Mouse (Mus musculus) retina, embryonic 14.5 days (tissue): ENCODE data around the gene Arid5b.
A peak's percentile ranks its signal among the peaks of the same experiment; 100 is the strongest.

Experiments
- DNase-seq: peaks from one replicate; pipeline ENCODE4 v3.0.0-alpha.2; 2015; ENCODE audit warnings: low spot score

Gene Arid5b

GRCm38 (mm10) chr10:68269789-68270188 lies 8.8 kb downstream of the Arid5b start:
- no peak for DNase-seq

GRCm38 (mm10) chr10:68268629-68269028 lies 9.9 kb downstream of the Arid5b start:
- DNase-seq: no peak

- DNase-seq: no peak
Observed at GRCm38 (mm10) chr10:68263969-68264688, 14.4 kb downstream of the Arid5b start.

- DNase-seq: no peak
Observed at GRCm38 (mm10) chr10:68263296-68263968, 15.1 kb downstream of the Arid5b start.

GRCm38 (mm10) chr10:68259601-68260000 lies 18.9 kb downstream of the Arid5b start:
- no peak for DNase-seq

GRCm38 (mm10) chr10:68257358-68258056 lies 21.0 kb downstream of the Arid5b start:
- no peak for DNase-seq

- no peak for DNase-seq
Observed at GRCm38 (mm10) chr10:68256134-68256533, 22.4 kb downstream of the Arid5b start.

GRCm38 (mm10) chr10:68253452-68254117 lies 25.0 kb downstream of the Arid5b start:
- no peak for DNase-seq

GRCm38 (mm10) chr10:68252650-68253049 lies 25.9 kb downstream of the Arid5b start:
- DNase-seq: no peak

GRCm38 (mm10) chr10:68249355-68249782 lies 29.2 kb downstream of the Arid5b start:
- DNase-seq: no peak

GRCm38 (mm10) chr10:68248281-68249015 lies 30.1 kb downstream of the Arid5b start:
- DNase-seq: peak; percentile 16

- no peak for DNase-seq
Observed at GRCm38 (mm10) chr10:68247490-68248280, 30.9 kb downstream of the Arid5b start.

- DNase-seq: no peak
Observed at GRCm38 (mm10) chr10:68246603-68247247, 31.8 kb downstream of the Arid5b start.

GRCm38 (mm10) chr10:68240804-68241485 lies 37.6 kb downstream of the Arid5b start:
- no peak for DNase-seq

GRCm38 (mm10) chr10:68240094-68240803 lies 38.3 kb downstream of the Arid5b start:
- no peak for DNase-seq

GRCm38 (mm10) chr10:68239426-68240070 lies 39.0 kb downstream of the Arid5b start:
- no peak for DNase-seq

- DNase-seq: no peak
Observed at GRCm38 (mm10) chr10:68238707-68239425, 39.7 kb downstream of the Arid5b start.

GRCm38 (mm10) chr10:68238182-68238581 lies 40.4 kb downstream of the Arid5b start:
- no peak for DNase-seq
